Mouse (Mus musculus) midbrain, embryonic 12.5 days (tissue): ENCODE results near the gene Bbs7. TPM values are rescaled to one million over a fixed set of nuclear protein-coding genes. Genes with fewer than 3 reads are reported as not detected.
A peak's percentile ranks its signal among the peaks of the same experiment; 100 is the strongest.
"Not testable (repeated sequence)": the region's sequence is repeated elsewhere in the genome, so short reads cannot be mapped to it uniquely, and the experiment has no call there.

Experiments
- ATAC-seq: fragments of 200-750 bp; cut with Nextera tagmentation; 2 replicates; pipeline ENCODE4 v1.8.0; 2017; ENCODE audit warnings: low read depth, moderate TSS enrichment, moderate library complexity; ENCODE audit not compliant: low FRiP score
- H3K27ac ChIP-seq: fragments of 300-500 bp; sonication (generic); replicated peaks from 2 replicates; pipeline ENCODE4 v1.5.1; 2016; ENCODE audit warnings: mild to moderate bottlenecking
- H3K27me3 ChIP-seq: fragments of 300-500 bp; sonication (generic); 2 replicates; pipeline ENCODE4 v1.6.1; 2016; ENCODE audit warnings: mild to moderate bottlenecking
- H3K36me3 ChIP-seq: fragments of 300-500 bp; sonication (generic); 2 replicates; pipeline ENCODE4 v1.6.1; 2016
- H3K4me1 ChIP-seq: fragments of 300-500 bp; sonication (generic); 2 replicates; pipeline ENCODE4 v1.6.1; 2016
- H3K4me2 ChIP-seq: fragments of 300-500 bp; sonication (generic); replicated peaks from 2 replicates; pipeline ENCODE4 v1.6.1; 2016; ENCODE audit warnings: mild to moderate bottlenecking, moderate library complexity
- H3K4me3 ChIP-seq: fragments of 300-500 bp; sonication (generic); 2 replicates; pipeline ENCODE4 v1.5.1; 2016; ENCODE audit warnings: mild to moderate bottlenecking
- H3K9ac ChIP-seq: fragments of 300-500 bp; sonication (generic); replicated peaks from 2 replicates; pipeline ENCODE4 v1.6.1; 2016; ENCODE audit warnings: mild to moderate bottlenecking, moderate library complexity
- H3K9me3 ChIP-seq: fragments of 300-500 bp; sonication (generic); 2 replicates; pipeline ENCODE4 v1.6.1; 2016; ENCODE audit warnings: mild to moderate bottlenecking
- WGBS: fragments of 180-500 bp; shearing (Covaris S2); methylation state at CpG from one replicate; pipeline ENCODE4 v1.1.7; 2016; 5-methylcytosine and 5-hydroxymethylcytosine counted together
- polyA plus RNA-seq: library from polyadenylated mRNA; unstranded; fragments of >200 nt; fragmentation: Nextera tagmentation; extraction: Ambion mirVana; gene quantifications from 2 replicates; pipeline ENCODE4 v1.2.1, GENCODE M21; 2016

The Bbs7 gene
- polyA plus RNA-seq: 21.5 and 21.7 TPM in 2 replicates

GRCm38 (mm10) chr3:36613202-36613907 is at the start of gene Bbs7:
Gene Bbs7 (minus strand): TSS chr3:36613477.
- WGBS: 4% methylated on average over 37 of the region's 38 CpGs
- H3K9ac ChIP-seq: peak within 1 kb of the TSS; percentile 66
- H3K27ac ChIP-seq: no peak within 1 kb of the TSS; the same call in 1 of the 2 replicates
- H3K4me3 ChIP-seq: peak within 1 kb of the TSS; percentile 66
- H3K4me1 ChIP-seq: peaks cover 10% of the 10 kb centered on the region; the same call in 1 of the 2 replicates
- 0 out of 2 replicates have a peak, but pooled peaks cover 4% of the 10 kb centered on the region for H3K36me3 ChIP-seq
- no peaks in the 10 kb centered on the region for H3K9me3 ChIP-seq
- H3K27me3 ChIP-seq: no peaks in the 10 kb centered on the region
- H3K4me2 ChIP-seq: peak within 1 kb of the TSS; percentile 64
- ATAC-seq: peak; percentile 99

DNA sequence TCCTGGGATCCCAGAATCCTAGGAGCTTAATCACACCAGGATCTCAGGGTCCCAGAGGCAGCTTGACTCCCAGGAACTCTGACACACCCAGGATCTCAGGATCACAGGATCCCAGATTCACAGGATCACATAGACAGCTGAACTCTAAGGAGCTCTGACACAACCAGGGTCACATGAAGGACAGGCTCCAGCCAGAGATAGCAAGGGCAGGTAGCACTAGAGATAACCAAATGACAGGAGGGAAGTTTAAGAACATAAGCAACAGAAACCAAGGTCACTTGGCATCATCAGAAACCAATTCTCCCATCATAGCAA is 31.9 kb upstream of the Bbs7 start:
- not testable (repeated sequence) for H3K4me1 ChIP-seq, H3K36me3 ChIP-seq, H3K4me2 ChIP-seq, ATAC-seq, H3K27ac ChIP-seq, H3K9ac ChIP-seq, H3K27me3 ChIP-seq, H3K9me3 ChIP-seq, H3K4me3 ChIP-seq

- no peak overlapping the region for H3K4me2 ChIP-seq
- no peaks in the 10 kb centered on the region for H3K9me3 ChIP-seq
- ATAC-seq: no peak
- H3K4me1 ChIP-seq: no peaks in the 10 kb centered on the region
- H3K27ac ChIP-seq: no peak overlapping the region
- no peaks in the 10 kb centered on the region for H3K27me3 ChIP-seq
- no peak overlapping the region for H3K4me3 ChIP-seq
- 91% methylated on average over 3 of the region's 3 CpGs for WGBS
- no peaks in the 10 kb centered on the region for H3K36me3 ChIP-seq
- H3K9ac ChIP-seq: no peak overlapping the region
Measured at GRCm38 (mm10) chr3:36644554-36645244, 31.4 kb upstream of the Bbs7 start.

- H3K4me1 ChIP-seq: no peaks in the 10 kb centered on the region
- H3K9me3 ChIP-seq: no peaks in the 10 kb centered on the region
- WGBS: 88% methylated on average over 3 of the region's 3 CpGs
- H3K9ac ChIP-seq: no peak overlapping the region
- H3K4me2 ChIP-seq: no peak overlapping the region
- no peak overlapping the region for H3K4me3 ChIP-seq
- H3K27me3 ChIP-seq: no peaks in the 10 kb centered on the region
- no peak overlapping the region for H3K27ac ChIP-seq
- no peak for ATAC-seq
- H3K36me3 ChIP-seq: no peaks in the 10 kb centered on the region
Measured at GRCm38 (mm10) chr3:36643354-36643753, 30.1 kb upstream of the Bbs7 start.

- Histone ChIP-seq H3K4me3 (no peak overlapping the region), H3K9ac (no peak overlapping the region), H3K36me3 (no peaks in the 10 kb centered on the region), H3K4me2 (no peak overlapping the region), H3K4me1 (no peaks in the 10 kb centered on the region), H3K27me3 (no peaks in the 10 kb centered on the region), H3K9me3 (no peaks in the 10 kb centered on the region), H3K27ac (no peak overlapping the region)
- WGBS: 72% methylated on average over 13 of the region's 13 CpGs
- ATAC-seq: no peak
Measured at GRCm38 (mm10) chr3:36642736-36643135, 29.5 kb upstream of the Bbs7 start.

DNA sequence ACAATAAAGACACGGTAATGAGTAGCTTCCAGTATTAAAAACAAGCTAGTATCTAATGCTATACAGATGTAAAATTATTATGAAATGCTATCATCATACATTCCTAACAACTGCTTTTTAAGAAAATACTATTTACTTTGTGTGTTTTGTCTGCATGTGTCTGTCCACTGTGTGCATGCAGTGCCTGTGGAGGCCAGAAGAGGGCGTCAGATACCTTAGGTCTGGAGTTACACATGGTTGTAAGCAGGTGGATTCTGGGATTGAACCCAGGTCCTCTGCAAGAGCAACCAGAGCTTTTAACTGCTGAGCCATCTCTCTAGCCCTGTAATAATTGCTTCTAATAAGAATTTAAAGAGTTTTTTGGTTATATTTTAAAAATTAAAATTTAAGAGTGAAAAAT is 27.5 kb upstream of the Bbs7 start:
- no peak overlapping the region for H3K4me3 ChIP-seq
- no peak overlapping the region for H3K4me2 ChIP-seq
- H3K9me3 ChIP-seq: no peaks in the 10 kb centered on the region
- H3K36me3 ChIP-seq: no peaks in the 10 kb centered on the region
- 59% methylated on average over 2 of the region's 2 CpGs for WGBS
- H3K9ac ChIP-seq: no peak overlapping the region
- no peaks in the 10 kb centered on the region for H3K27me3 ChIP-seq
- ATAC-seq: no peak
- no peaks in the 10 kb centered on the region for H3K4me1 ChIP-seq
- no peak overlapping the region for H3K27ac ChIP-seq

- Histone ChIP-seq H3K4me1 (no peaks in the 10 kb centered on the region), H3K4me2 (no peak overlapping the region)
- no peak for ATAC-seq
Measured at GRCm38 (mm10) chr3:36635449-36635848, 22.2 kb upstream of the Bbs7 start.

DNA sequence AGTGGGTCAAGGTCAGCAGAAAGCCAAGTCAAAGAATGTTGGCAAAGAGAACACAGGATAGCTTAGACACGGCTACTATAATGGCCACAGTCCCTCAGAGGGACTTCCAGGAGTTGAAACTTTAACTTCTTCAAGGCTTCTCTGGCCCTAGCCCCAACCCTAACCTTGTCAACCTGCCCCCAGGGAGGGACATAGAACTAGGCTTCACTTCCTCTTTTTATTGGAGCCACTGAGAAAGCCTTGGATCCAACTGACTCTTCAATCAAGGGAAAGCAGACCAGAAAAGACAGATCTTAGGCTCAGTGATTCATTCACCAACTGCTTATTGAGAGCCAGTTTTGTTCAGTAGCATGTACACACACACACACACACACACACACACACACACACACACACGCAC is 13.5 kb upstream of the Bbs7 start:
- no peaks in the 10 kb centered on the region for H3K36me3 ChIP-seq
- H3K27me3 ChIP-seq: no peaks in the 10 kb centered on the region
- H3K9me3 ChIP-seq: no peaks in the 10 kb centered on the region
- no peak for ATAC-seq
- H3K9ac ChIP-seq: no peak overlapping the region
- 83% methylated on average over 2 of the region's 2 CpGs for WGBS
- H3K4me1 ChIP-seq: no peaks in the 10 kb centered on the region
- no peak overlapping the region for H3K4me3 ChIP-seq
- no peak overlapping the region for H3K4me2 ChIP-seq
- no peak overlapping the region for H3K27ac ChIP-seq

More at GRCm38 (mm10) chr3:36635449-36635848, 22.2 kb upstream of the Bbs7 start:
- no peak overlapping the region for H3K27ac ChIP-seq
- no peaks in the 10 kb centered on the region for H3K27me3 ChIP-seq
- WGBS: 25% methylated on average over 4 of the region's 4 CpGs
- no peak overlapping the region for H3K4me3 ChIP-seq
- H3K36me3 ChIP-seq: no peaks in the 10 kb centered on the region
- no peak overlapping the region for H3K9ac ChIP-seq
- no peaks in the 10 kb centered on the region for H3K9me3 ChIP-seq

DNA sequence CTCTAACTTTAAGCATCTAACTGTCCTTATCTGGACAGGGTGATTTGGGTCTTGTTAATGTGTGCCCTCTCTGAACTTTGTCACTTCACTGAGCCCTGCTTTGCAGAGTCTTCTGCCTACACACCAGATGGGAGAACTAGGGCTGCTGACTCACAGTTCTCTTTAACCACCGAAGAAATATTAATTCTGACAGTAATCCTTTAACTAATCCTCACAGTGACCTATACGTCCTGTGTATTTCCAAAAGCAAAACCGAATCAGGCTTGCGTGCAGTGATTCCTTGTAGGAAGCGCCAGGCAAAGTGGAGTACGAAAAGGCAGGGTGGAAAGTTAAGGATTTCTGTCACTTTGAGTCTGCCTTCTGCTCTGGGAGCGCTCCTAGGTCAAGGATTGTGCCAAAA is 4.9 kb upstream of the Bbs7 start:
- H3K9ac ChIP-seq: no peak overlapping the region
- H3K4me3 ChIP-seq: no peak overlapping the region
- 67% methylated on average over 7 of the region's 7 CpGs for WGBS
- H3K36me3 ChIP-seq: no peaks in the 10 kb centered on the region
- H3K9me3 ChIP-seq: no peaks in the 10 kb centered on the region
- H3K27me3 ChIP-seq: no peaks in the 10 kb centered on the region
- no peak for ATAC-seq
- no peak overlapping the region for H3K27ac ChIP-seq
- H3K4me2 ChIP-seq: no peak overlapping the region
- peaks cover 5% of the 10 kb centered on the region; the same call in 1 of the 2 replicates for H3K4me1 ChIP-seq

- H3K9ac ChIP-seq: 0 out of 2 replicates have a peak overlapping the region, but pooled peaks have one; percentile 20
- 63% methylated on average over 5 of the region's 5 CpGs for WGBS
- H3K27me3 ChIP-seq: no peaks in the 10 kb centered on the region
- H3K36me3 ChIP-seq: no peaks in the 10 kb centered on the region
- no peak overlapping the region for H3K27ac ChIP-seq
- peak overlapping the region; percentile 64 for H3K4me2 ChIP-seq
- H3K4me1 ChIP-seq: peaks cover 10% of the 10 kb centered on the region; the same call in 1 of the 2 replicates
- no peaks in the 10 kb centered on the region for H3K9me3 ChIP-seq
- H3K4me3 ChIP-seq: no peak overlapping the region
- no peak for ATAC-seq
Measured at GRCm38 (mm10) chr3:36613908-36614255, 605 bp upstream of the Bbs7 start.

- H3K4me1 ChIP-seq: peaks cover 10% of the 10 kb centered on the region; the same call in 1 of the 2 replicates
Measured at GRCm38 (mm10) chr3:36612687-36613086, 590 bp downstream of the Bbs7 start.

DNA sequence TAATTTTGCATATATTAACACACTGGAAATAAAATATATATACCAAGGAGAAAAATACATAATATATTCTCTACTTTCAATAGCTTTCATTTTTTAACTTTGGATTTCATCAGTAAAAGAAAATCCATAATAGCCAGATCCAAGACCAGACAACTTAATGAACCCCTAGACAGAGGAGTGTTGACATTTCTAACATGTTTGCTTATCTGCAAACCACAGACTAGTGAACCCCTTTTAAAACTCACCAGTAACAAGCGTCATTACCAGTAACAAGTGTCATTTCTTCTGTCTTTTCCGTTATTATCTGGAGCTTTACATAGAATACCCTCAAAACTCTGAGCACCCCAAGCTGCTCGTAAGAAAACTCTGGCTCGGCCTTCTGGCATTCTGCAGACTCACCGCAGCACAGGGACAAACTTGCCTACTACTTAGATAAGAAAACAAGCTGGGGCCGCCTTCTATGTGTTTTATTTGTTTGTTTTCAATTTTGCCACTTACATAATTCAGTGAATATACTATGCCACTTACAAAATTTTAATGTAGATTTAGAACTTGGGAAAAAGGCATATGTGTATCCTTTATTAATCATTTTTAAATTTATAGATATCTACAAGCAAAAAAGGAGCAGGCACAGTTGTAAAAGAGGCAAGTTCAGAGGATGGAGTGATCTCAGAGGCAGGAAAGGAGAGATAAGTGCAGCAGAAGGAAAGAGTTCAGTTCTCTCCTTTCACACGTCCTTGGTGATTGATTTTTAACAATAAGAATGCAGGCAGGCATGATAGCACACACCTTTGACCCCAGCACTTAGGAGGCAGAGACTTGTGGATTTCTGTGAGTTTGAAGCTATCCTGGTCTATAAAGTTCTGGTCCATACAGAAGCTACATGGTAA is 7.1 kb downstream of the Bbs7 start:
- ATAC-seq: no peak
- H3K9me3 ChIP-seq: no peaks in the 10 kb centered on the region
- H3K4me2 ChIP-seq: no peak overlapping the region
- 0 out of 2 replicates have a peak, but pooled peaks cover 4% of the 10 kb centered on the region for H3K36me3 ChIP-seq
- H3K27me3 ChIP-seq: no peaks in the 10 kb centered on the region
- H3K4me1 ChIP-seq: no peaks in the 10 kb centered on the region
- no peak overlapping the region for H3K27ac ChIP-seq
- 81% methylated on average over 7 of the region's 7 CpGs for WGBS
- H3K9ac ChIP-seq: no peak overlapping the region
- no peak overlapping the region for H3K4me3 ChIP-seq

More at GRCm38 (mm10) chr3:36612687-36613086, 590 bp downstream of the Bbs7 start:
- WGBS: 3% methylated on average over 6 of the region's 6 CpGs
- Histone ChIP-seq H3K27ac (no peak overlapping the region; the same call in 1 of the 2 replicates), H3K36me3 (0 out of 2 replicates have a peak, but pooled peaks cover 4% of the 10 kb centered on the region), H3K4me2 (peak overlapping the region; percentile 64), H3K9ac (peak overlapping the region; percentile 66), H3K9me3 (no peaks in the 10 kb centered on the region), H3K27me3 (no peaks in the 10 kb centered on the region), H3K4me3 (peak overlapping the region; percentile 66)
- ATAC-seq: peak; percentile 50
